Mouse (Mus musculus) layer of hippocampus, adult 6 months (tissue): ENCODE results near the gene Alb. TPM values are rescaled to one million over a fixed set of nuclear protein-coding genes. Genes with fewer than 3 reads are reported as not detected.

Experiments used
- long read RNA-seq, 2 experiments: library from polyadenylated mRNA; unstranded; transcript quantifications; one replicate each; pipeline ENCODE4 v2.0.0; 2019 to 2020
- polyA plus RNA-seq: library from polyadenylated mRNA; unstranded; fragments of <200 nt; fragmentation: Nextera tagmentation; gene quantifications from 2 replicates; pipeline ENCODE4 v1.2.3, GENCODE M21; 2021

The Alb gene
- not detected in 2 replicates for polyA plus RNA-seq
- long read RNA-seq, experiment 1, result 0 reads
- long read RNA-seq, experiment 2, result 0 reads

GRCm38 (mm10) chr5:90460619-90461018 lies at the start of gene Alb:
TSS of gene Alb (plus strand) at chr5:90460897.

GRCm38 (mm10) chr5:90490518-90490917 lies 29.8 kb downstream of the Alb start, which contains the start of gene Afp:
TSS of gene Afp (plus strand) at chr5:90490737.

GRCm38 (mm10) chr5:90518356-90519100 lies 57.8 kb downstream of the Alb start, which contains the start of gene Afm:
TSS of gene Afm (plus strand) at chr5:90518932.

Other genes with a start within 250 kb of the Alb start
- 36.3 and 39.5 TPM in 2 replicates for gene Cox18, start 236.9 kb upstream of the Alb start, polyA plus RNA-seq
- gene Ankrd17, start 94.3 kb upstream of the Alb start, polyA plus RNA-seq, result 16.2 and 16.8 TPM in 2 replicates
- gene Gm9958, start 93.7 kb upstream of the Alb start, polyA plus RNA-seq, result 0.21 and 0.51 TPM in 2 replicates
- 0.06 and 0.16 TPM in 2 replicates for gene Afp, start 29.8 kb downstream of the Alb start, polyA plus RNA-seq
- not detected in 2 replicates for gene Afm, start 58.0 kb downstream of the Alb start, polyA plus RNA-seq
- not detected in 2 replicates for gene 5830473C10Rik, start 100.2 kb downstream of the Alb start, polyA plus RNA-seq
- gene Rassf6, start 179.8 kb downstream of the Alb start, polyA plus RNA-seq, result 0.21 and 0.28 TPM in 2 replicates